Mouse (Mus musculus): ENCODE results near the gene Gpr68. TPM values are rescaled to one million over a fixed set of nuclear protein-coding genes. Genes with fewer than 3 reads are reported as not detected.

The Gpr68 gene
- polyA plus RNA-seq, 1 experiment, result 6.0 TPM

GRCm38 (mm10) chr12:100857791-100858190 lies 50.2 kb downstream of the Gpr68 start:
- Histone ChIP-seq H3K4me1 (ENCODE audit: control insufficient read depth, insufficient read depth, insufficient read length, low read length) (peaks cover 9% of the 10 kb centered on the region), H3K4me3 (ENCODE audit: low read depth, low read length) (no peak overlapping the region), H3K27me3 (ENCODE audit: control insufficient read depth, insufficient read depth, low read length) (no peaks in the 10 kb centered on the region), H3K36me3 (ENCODE audit: control insufficient read depth, insufficient read depth, low read length) (0 out of 2 replicates have a peak, but pooled peaks cover 3% of the 10 kb centered on the region), H3K27ac (ENCODE audit: insufficient read depth, low read depth, low read length) (peak overlapping the region; percentile 47)
- TF ChIP-seq CTCF (IDR thresholded peaks at IDR 0.05; ENCODE audit: extremely low read depth, insufficient read length, insufficient replicate concordance, low read depth, low read length) (0 out of 2 replicates have a peak, but pooled peaks have one; percentile 2), POLR2A (IDR thresholded peaks at IDR 0.05; ENCODE audit: low read depth, low read length) (no peak)
- WGBS, result 31% methylated on average over 7 of the region's 7 CpGs

- Histone ChIP-seq H3K4me1 (ENCODE audit: control insufficient read depth, insufficient read depth, insufficient read length, low read length) (peaks cover 3% of the 10 kb centered on the region; the same call in 1 of the 2 replicates), H3K4me3 (ENCODE audit: low read depth, low read length) (no peak overlapping the region), H3K36me3 (ENCODE audit: control insufficient read depth, insufficient read depth, low read length) (peaks cover 5% of the 10 kb centered on the region; the same call in 1 of the 2 replicates), H3K27ac (ENCODE audit: insufficient read depth, low read depth, low read length) (no peak overlapping the region), H3K27me3 (ENCODE audit: control insufficient read depth, insufficient read depth, low read length) (no peaks in the 10 kb centered on the region)
- TF ChIP-seq POLR2A (IDR thresholded peaks at IDR 0.05; ENCODE audit: low read depth, low read length), result no peak
- no peak for TF ChIP-seq CTCF (IDR thresholded peaks at IDR 0.05; ENCODE audit: extremely low read depth, insufficient read length, insufficient replicate concordance, low read depth, low read length)
- 85% methylated on average over 2 of the region's 2 CpGs for WGBS
These were observed 51.7 kb downstream of the Gpr68 start for GRCm38 (mm10) chr12:100856337-100856736.

GRCm38 (mm10) chr12:100852370-100852769 lies 55.6 kb downstream of the Gpr68 start:
- TF ChIP-seq CTCF (IDR thresholded peaks at IDR 0.05; ENCODE audit: extremely low read depth, insufficient read length, insufficient replicate concordance, low read depth, low read length), result no peak
- TF ChIP-seq POLR2A (IDR thresholded peaks at IDR 0.05; ENCODE audit: low read depth, low read length), result no peak

DNA sequence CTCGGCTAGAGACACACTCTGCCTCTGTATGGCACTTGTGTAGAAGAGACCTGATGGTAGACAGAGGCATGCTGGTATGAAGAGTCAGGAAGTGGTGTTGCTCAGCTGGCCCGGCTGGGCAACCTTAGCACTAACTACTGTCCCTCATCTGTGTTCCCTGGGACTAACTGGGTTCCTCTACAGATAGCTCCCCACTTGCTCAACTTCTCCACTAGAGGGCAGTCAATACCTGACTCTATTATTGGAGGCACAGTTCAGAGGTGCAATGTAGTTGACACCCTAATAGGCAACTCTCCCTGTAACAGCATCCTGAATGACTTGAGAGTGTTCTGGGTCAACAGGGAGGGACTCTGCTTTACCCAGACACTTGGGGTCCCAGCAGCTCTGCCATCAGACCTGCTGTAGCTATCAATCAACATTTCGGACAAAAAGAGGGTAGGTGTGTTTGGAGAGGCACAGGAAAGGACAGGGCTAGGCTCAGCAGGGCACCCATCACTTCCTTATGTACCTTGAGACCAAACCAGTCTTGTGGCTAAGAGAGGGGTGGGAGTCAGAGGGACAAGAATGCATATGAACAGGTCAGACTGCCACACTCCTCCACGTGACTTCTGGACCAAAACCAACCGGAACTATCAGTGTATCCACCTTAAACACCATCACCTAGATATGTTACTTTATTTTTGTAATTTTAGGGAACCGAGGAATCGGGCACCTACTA lies 58.4 kb downstream of the Gpr68 start:
- TF ChIP-seq POLR2A (IDR thresholded peaks at IDR 0.05; ENCODE audit: low read depth, low read length) (no peak), CTCF (IDR thresholded peaks at IDR 0.05; ENCODE audit: extremely low read depth, insufficient read length, insufficient replicate concordance, low read depth, low read length) (peak; percentile 41; the same call in 1 of the 2 replicates)
- WGBS, result 81% methylated on average over 7 of the region's 7 CpGs
- Histone ChIP-seq H3K4me1 (ENCODE audit: control insufficient read depth, insufficient read depth, insufficient read length, low read length) (no peaks in the 10 kb centered on the region), H3K36me3 (ENCODE audit: control insufficient read depth, insufficient read depth, low read length) (peaks cover 25% of the 10 kb centered on the region), H3K27me3 (ENCODE audit: control insufficient read depth, insufficient read depth, low read length) (no peaks in the 10 kb centered on the region), H3K27ac (ENCODE audit: insufficient read depth, low read depth, low read length) (no peak overlapping the region), H3K4me3 (ENCODE audit: low read depth, low read length) (no peak overlapping the region)

More at GRCm38 (mm10) chr12:100852370-100852769, 55.6 kb downstream of the Gpr68 start:
- Histone ChIP-seq H3K4me1 (ENCODE audit: control insufficient read depth, insufficient read depth, insufficient read length, low read length) (no peaks in the 10 kb centered on the region), H3K4me3 (ENCODE audit: low read depth, low read length) (no peak overlapping the region), H3K27ac (ENCODE audit: insufficient read depth, low read depth, low read length) (no peak overlapping the region), H3K27me3 (ENCODE audit: control insufficient read depth, insufficient read depth, low read length) (no peaks in the 10 kb centered on the region), H3K36me3 (ENCODE audit: control insufficient read depth, insufficient read depth, low read length) (peaks cover 15% of the 10 kb centered on the region)
- WGBS, result 86% methylated on average over 3 of the region's 3 CpGs

DNA sequence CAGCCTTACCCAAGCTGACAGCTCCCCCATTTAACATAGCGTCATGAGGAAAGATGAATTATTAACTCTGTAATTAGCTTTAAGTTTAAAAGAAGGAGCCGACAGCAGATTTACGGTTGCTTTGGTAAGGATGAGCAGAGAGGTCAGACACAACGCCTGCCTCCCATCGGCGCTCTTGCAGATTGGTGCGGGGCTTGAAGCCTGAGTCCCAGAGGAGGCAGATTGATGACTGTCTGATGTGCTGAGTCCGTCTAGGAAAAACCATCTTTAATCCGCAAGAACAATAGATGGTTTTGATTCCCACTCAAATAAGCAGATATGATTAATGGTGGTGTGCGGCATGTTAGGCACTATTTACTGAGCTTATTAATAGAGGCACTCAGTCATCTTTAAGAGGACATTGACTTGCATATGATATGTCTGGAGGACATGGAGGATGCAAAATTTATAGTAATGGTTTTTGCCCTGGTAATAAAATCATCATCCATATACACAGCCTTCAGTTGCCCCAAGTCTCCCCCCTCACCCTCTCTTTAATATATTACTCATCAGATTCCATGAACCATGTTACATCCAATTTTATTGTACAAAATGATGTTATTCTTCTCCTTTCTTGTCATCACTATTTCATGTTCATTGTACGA lies 60.4 kb downstream of the Gpr68 start:
- H3K4me1 ChIP-seq (ENCODE audit: control insufficient read depth, insufficient read depth, insufficient read length, low read length), result no peaks in the 10 kb centered on the region
- H3K27ac ChIP-seq (ENCODE audit: insufficient read depth, low read depth, low read length), result no peak overlapping the region
- H3K36me3 ChIP-seq (ENCODE audit: control insufficient read depth, insufficient read depth, low read length), result peaks cover 37% of the 10 kb centered on the region
- no peak for TF ChIP-seq CTCF (IDR thresholded peaks at IDR 0.05; ENCODE audit: extremely low read depth, insufficient read length, insufficient replicate concordance, low read depth, low read length)
- TF ChIP-seq POLR2A (IDR thresholded peaks at IDR 0.05; ENCODE audit: low read depth, low read length), result no peak
- no peaks in the 10 kb centered on the region for H3K27me3 ChIP-seq (ENCODE audit: control insufficient read depth, insufficient read depth, low read length)
- WGBS, result 71% methylated on average over 11 of the region's 11 CpGs
- no peak overlapping the region for H3K4me3 ChIP-seq (ENCODE audit: low read depth, low read length)

GRCm38 (mm10) chr12:100846566-100846965 lies 61.4 kb downstream of the Gpr68 start:
- WGBS, result 64% methylated on average over 1 of the region's 1 CpGs
- Histone ChIP-seq H3K36me3 (ENCODE audit: control insufficient read depth, insufficient read depth, low read length) (peaks cover 40% of the 10 kb centered on the region), H3K27ac (ENCODE audit: insufficient read depth, low read depth, low read length) (no peak overlapping the region), H3K4me3 (ENCODE audit: low read depth, low read length) (no peak overlapping the region), H3K4me1 (ENCODE audit: control insufficient read depth, insufficient read depth, insufficient read length, low read length) (no peaks in the 10 kb centered on the region), H3K27me3 (ENCODE audit: control insufficient read depth, insufficient read depth, low read length) (no peaks in the 10 kb centered on the region)
- no peak for TF ChIP-seq CTCF (IDR thresholded peaks at IDR 0.05; ENCODE audit: extremely low read depth, insufficient read length, insufficient replicate concordance, low read depth, low read length)

GRCm38 (mm10) chr12:100845829-100846228 lies 62.2 kb downstream of the Gpr68 start:
- Histone ChIP-seq H3K4me1 (ENCODE audit: control insufficient read depth, insufficient read depth, insufficient read length, low read length) (no peaks in the 10 kb centered on the region), H3K4me3 (ENCODE audit: low read depth, low read length) (no peak overlapping the region), H3K36me3 (ENCODE audit: control insufficient read depth, insufficient read depth, low read length) (peaks cover 34% of the 10 kb centered on the region), H3K27ac (ENCODE audit: insufficient read depth, low read depth, low read length) (no peak overlapping the region), H3K27me3 (ENCODE audit: control insufficient read depth, insufficient read depth, low read length) (no peaks in the 10 kb centered on the region)
- TF ChIP-seq POLR2A (IDR thresholded peaks at IDR 0.05; ENCODE audit: low read depth, low read length) (no peak), CTCF (IDR thresholded peaks at IDR 0.05; ENCODE audit: extremely low read depth, insufficient read length, insufficient replicate concordance, low read depth, low read length) (no peak)
- 54% methylated on average over 2 of the region's 2 CpGs for WGBS
